Mouse (Mus musculus): Measurements from ENCODE around the gene Mamstr.

GRCm38 (mm10) chr7:45621443-45621842, 18.3 kb upstream of the Mamstr start, which contains the start of gene Izumo1:
- TF ChIP-seq POLR2A (IDR thresholded peaks at IDR 0.05; ENCODE audit: borderline replicate concordance, insufficient read depth, low read length) (no peak), CTCF (IDR thresholded peaks at IDR 0.05; ENCODE audit: borderline replicate concordance, insufficient read depth, low read depth, low read length) (no peak)
